Mouse (Mus musculus) C2C12 (cell line): Measurements from ENCODE around the gene Nkx2-2.

Source experiments
- CEBPB ChIP-seq: IDR thresholded peaks from one replicate; pipeline ENCODE4 v1.6.1; 2011; ENCODE audit warnings: low read depth, mild to moderate bottlenecking, control low read depth, moderate library complexity
- CTCF ChIP-seq: IDR thresholded peaks from one replicate; pipeline ENCODE4 v1.5.1; 2011; ENCODE audit not compliant: control insufficient read depth, insufficient read depth, insufficient read length
- MYOG ChIP-seq: IDR thresholded peaks from one replicate; pipeline ENCODE4 v1.6.1; 2011; ENCODE audit not compliant: control insufficient read depth, insufficient read length; ENCODE audit errors: extremely low read depth

GRCm38 (mm10) chr2:147192731-147193130 is 1.3 kb downstream of the Nkx2-2 start:
- TF ChIP-seq CTCF (no peak), CEBPB (no peak), MYOG (no peak)
